Mouse (Mus musculus) granulocyte monocyte progenitor cell, adult 5-6 weeks (primary cell): ENCODE data around the gene Gsg1. TPM values are rescaled to one million over a fixed set of nuclear protein-coding genes. Genes with fewer than 3 reads are reported as not detected.

Experiments
- ATAC-seq: replicated peaks from 2 replicates; pipeline ENCODE4 v1.8.0; 2016; ENCODE audit warnings: mild to moderate bottlenecking, moderate TSS enrichment, inconsistent platforms; ENCODE audit not compliant: poor library complexity, severe bottlenecking
- total RNA-seq, 2 experiments: library from RNA; stranded (forward) in 1 of 2; stranded (reverse) in 1 of 2; fragments of 200-712, 200-1000 nt in 1 of 2; fragments of >200 nt in 1 of 2; fragmentation: Nextera tagmentation in 1 of 2; gene quantifications; 2 replicates each; pipeline ENCODE4 v1.2.3; 2014 to 2017

Gsg1 gene
- not detected in 2 replicates for total RNA-seq (2014; fragmentation: Nextera tagmentation)
- not detected in 2 replicates for total RNA-seq (2017)

DNA sequence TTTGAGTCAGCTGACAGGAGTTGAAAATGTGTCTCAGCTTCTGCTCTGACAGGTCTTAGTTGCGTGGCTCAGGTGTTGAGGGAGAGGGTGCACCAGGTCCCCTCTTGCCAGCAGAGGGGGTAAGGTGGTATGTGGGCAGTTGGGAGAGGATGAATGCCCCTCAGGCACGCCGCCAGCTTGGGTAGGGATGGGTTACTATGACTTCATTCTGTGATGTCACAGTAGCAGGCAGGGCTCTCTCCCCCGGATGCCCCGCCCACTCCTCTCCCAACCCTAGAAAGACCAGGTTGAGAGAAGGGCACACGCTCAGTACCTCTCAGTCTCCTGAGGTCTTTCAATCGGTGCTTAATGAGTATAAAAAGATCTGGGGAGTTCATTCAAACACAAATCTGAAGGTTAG lies at the start of gene Gsg1:
Gene Gsg1, minus strand, starts transcription at position 199 of the 400 bp plus-strand sequence.
- no peak for ATAC-seq

DNA sequence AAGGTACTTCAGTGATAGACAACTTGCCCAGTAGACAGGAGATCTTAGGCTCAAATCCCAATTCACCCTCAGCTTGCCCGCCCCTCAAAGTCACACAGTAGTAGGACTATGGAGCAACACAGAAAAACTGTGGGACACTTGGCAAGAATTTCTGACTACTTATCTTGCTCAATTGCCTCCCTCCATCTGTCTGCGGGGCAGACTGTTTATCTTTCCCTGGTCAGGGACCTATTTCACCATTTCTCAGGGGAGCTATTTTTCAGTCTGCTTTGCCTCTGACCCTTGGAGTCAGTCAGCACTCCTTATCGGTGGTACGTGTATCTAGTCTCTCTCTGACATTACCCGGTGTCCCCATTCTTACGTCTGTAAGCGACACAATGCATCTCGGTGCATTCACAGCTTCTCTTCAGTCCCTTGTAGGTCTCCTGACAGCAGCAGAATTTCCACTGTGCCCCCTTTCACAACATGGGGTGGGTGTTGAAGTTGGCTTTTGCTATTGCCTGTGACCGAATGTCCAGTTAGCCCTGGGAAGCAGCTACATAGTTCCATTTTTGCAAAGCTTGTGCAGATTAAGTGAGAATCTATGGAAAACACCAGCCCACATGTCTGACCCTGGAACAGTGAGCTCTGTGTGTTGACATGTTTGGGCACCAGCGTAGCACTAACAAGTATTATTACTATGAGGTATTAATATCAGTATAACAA lies 48.4 kb upstream of the Gsg1 start:
- peak; percentile 33; the same call in 1 of the 2 replicates for ATAC-seq

- no peak for ATAC-seq
Observed at GRCm38 (mm10) chr6:135300469-135300868, 46.3 kb upstream of the Gsg1 start.

- ATAC-seq: no peak
Observed at GRCm38 (mm10) chr6:135299024-135299550, 44.9 kb upstream of the Gsg1 start.

- no peak for ATAC-seq
Observed at GRCm38 (mm10) chr6:135297570-135297969, 43.4 kb upstream of the Gsg1 start.

DNA sequence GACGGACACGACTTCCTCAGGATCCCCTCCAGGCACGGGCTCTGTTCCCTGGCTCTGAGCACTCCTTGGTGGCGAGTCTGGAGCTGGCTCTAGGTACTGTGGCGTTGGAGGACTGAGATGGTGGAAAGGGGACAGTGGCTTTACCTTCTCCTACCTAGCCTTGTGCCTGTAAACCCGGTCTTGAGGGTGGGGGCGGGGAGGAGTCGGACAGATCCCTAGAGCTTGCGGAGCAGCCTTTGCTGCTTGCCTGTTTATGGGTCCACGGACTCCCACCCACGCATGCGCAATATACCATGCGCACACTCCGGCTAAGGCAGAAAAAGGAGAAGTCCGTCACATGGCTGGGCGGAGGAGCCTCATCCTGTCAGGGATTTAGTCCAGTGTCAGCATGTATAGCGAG lies 42.1 kb upstream of the Gsg1 start:
- ATAC-seq: peak; percentile 97

DNA sequence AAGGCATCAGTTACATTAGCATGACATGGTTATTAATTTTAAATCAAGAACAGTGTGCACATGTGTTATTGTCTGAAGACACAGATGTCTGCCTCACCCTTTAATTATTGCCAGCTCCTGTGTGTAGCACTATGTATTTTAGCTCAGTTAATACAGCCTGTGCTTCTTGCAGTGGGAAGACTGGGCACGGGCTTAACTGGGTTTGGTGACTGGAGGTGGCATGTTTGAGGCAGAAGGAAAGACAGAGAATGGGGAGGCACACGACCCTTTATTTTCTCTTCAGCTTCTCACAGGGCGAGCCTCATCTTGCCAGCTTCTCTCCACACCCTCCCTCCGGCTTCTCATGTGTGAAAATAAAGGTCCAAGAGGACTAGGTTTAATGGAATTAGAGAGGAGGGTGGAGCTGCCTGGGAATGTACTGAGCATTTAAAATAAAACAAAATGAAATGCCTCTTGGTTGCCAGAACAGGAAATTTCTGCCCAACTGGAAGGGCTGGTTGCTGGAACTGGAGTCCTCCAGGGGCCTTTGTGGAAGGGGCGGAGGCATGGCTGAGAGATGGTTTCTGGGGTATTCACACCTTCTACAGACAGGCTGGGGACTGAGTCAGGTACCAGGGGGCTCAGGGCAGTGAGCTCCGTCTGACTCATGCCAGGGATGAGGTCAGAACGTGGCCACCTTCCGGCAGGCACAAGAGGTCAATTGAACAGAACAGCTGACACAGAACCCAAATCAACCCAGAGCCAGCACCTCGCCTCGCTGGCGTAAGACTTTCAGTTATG lies 41.1 kb upstream of the Gsg1 start:
- no peak for ATAC-seq

- ATAC-seq: no peak
Observed at GRCm38 (mm10) chr6:135294150-135294549, 40.0 kb upstream of the Gsg1 start.

DNA sequence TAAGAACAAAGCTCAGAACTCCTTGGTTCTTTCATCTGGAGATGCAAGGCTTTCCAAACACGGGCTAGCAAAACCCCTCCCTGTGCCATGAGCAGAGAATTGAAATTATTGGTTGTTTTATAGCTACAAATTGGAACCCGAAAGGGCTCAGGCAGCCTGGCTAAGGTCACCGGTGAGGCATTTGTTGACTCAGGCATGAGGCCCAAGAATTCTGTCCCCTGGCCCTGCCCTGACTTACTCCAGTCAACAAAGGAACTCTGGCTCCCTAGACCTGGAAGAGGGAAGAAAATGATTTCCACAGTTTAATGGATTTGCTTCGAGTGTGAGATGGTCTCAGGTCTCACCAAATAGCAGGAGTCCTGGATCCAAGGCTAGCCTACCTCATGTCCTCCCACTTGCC lies 38.2 kb upstream of the Gsg1 start:
- ATAC-seq: no peak

- ATAC-seq: no peak
Observed at GRCm38 (mm10) chr6:135279856-135280255, 25.7 kb upstream of the Gsg1 start.

DNA sequence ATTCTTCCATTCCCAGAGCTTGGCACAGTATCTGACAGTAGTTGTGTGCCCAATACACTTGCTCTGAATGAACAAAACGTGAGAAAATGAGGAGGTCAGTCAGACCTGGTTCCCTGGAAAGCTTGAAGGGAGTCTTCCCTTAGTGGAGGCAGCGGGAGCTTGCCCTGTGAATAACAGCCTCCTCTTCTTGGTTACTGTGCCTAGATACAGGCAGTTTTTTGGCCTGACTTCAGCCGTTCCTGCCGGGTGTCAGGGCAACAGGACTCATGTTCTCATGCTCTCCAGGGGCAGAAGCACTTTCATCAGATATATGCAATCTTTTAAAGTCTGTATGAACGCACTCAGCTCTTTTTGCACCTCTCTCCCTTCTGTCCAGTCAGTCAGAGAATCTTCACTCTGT lies 25.1 kb upstream of the Gsg1 start:
- no peak for ATAC-seq

- no peak for ATAC-seq
Observed at GRCm38 (mm10) chr6:135278302-135278701, 24.2 kb upstream of the Gsg1 start.

- no peak for ATAC-seq
Observed at GRCm38 (mm10) chr6:135276474-135277295, 22.5 kb upstream of the Gsg1 start.

DNA sequence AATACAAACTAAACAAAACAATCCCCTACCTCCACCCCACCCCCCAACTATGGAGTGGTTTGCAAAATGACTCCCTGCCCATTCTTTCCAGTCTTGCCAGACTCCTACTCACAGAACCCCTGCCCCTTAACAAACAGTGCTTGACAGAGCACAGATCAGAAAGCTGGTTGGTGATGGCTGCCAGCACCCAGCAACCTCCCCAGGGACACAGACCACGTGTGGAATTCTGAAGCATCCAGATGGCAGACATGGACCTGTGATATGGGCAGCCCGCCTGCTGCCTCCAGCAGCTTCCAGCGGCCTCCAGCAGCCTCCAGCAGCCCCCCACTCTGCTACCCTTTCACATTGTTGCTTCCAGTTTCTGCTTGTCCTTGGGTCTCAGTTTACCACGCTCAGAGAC lies 21.1 kb upstream of the Gsg1 start:
- ATAC-seq: no peak

DNA sequence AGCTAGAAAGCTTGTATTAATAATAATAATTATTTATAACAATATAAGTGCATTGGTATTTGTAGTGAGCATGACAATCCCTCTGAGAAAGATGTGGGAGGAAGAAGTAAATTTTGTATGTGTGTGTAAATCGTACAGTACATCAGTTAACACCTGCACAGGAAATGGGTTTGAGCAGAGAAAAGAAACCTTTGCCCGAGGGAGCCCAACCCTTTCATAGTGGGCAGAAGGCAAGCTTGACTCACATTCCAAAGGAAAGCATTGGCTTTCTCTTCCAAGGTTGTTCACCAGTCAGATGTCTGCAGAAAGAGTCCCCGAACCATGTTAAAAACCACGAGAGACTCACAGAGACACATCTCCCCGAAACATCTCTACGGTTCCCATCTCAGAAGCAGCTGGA lies 18.9 kb upstream of the Gsg1 start:
- no peak for ATAC-seq

DNA sequence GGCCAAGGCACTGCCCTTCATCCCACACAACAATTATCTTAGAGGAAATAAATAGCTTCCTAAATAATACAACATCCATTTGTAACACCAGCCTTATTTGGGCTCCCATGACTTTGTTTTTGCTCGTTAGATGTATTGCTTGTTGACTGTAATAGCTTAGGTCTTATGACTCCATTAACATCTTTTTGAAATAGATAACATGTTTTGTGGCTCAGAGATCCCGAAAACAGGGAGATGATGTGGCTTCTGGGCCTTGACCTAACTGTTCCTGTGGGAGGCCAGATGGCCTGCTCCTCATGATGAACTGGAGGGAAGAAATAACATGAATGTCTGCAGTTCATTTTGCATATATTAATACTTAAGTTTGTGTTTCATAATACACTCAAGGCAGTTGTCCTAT lies 17.6 kb upstream of the Gsg1 start:
- no peak for ATAC-seq

- ATAC-seq: no peak
Observed at GRCm38 (mm10) chr6:135269626-135270025, 15.5 kb upstream of the Gsg1 start.

DNA sequence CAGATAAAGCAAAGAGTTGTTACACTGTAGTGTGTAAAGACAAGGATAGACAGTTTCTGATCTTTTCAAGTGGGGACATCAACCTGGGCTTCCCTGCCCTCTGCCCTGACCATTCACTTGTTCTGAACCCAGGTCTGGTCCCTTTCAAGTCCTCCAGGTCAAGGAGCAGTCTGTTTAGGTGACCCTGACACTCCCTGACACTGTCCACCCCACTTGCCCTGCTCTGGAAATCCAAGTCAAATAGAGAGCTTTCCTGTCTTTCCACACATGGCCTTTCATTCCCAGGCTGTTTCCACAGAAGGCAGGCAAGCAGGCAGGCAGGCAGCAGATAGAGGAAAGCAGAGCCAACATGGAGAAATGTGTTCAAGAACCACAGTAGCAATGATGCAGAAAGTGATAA lies 14.2 kb upstream of the Gsg1 start:
- no peak for ATAC-seq

DNA sequence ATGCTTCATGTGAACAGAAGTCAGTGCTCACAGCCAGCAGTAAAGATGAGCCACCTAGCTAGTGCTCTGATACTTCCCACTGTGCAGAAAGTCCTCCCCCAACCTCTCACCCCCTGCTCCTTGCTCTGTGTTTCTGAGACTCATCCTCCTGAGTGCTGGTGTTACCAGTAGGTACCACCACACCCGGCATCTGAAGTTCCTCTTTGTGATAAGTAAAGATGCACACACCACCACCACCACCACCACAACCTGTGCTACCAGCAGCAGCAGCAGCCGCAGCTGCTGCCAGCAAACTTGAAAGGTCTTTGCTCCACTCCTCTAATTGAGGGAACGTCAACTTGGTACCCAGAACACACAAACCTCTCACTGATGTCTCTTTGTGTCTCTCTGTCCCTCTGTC lies 13.1 kb upstream of the Gsg1 start:
- ATAC-seq: peak; percentile 42

DNA sequence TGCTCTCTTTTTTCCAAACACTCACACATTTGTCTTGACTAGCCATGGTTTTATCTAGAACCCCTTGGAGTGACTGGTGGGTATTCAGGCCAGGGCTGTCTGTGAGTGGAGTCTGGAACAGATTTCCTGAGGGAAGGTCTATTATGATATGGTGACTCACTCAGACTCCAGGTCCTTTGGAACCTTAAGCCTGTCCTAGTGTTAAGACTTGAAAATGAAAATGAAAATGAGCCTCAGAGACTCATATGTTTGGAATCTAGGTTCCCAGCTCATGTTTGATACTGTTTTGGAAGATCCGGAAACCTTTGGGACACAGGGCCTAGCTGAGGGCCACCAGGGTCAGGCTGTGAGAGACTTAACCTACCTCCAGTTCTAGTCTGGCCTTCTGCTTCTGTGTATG lies 11.9 kb upstream of the Gsg1 start:
- ATAC-seq: no peak

DNA sequence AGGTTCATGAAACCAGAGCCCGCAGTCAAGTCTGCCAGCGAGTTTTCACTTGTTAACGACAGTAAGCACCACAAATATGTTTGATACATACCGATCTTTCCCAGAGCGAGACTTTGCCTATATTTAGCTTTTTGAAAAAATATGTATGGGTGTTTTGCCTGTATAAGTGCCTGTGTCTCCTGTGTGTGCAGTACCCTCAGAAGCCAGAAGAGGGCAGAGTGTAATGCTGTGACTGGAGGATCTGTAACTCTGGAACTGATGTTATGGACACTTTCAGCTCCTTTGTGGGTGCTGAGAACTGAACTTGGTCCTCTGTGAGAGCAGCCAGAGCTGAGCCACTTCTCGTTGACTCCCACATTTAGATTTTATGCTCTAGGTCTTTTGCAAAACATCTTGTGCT lies 10.0 kb upstream of the Gsg1 start:
- ATAC-seq: no peak
